Mouse (Mus musculus): ENCODE data around the gene Fsd1. TPM values are rescaled to one million over a fixed set of nuclear protein-coding genes. Genes with fewer than 3 reads are reported as not detected.
A peak's percentile ranks its signal among the peaks of the same experiment; 100 is the strongest.

Gene Fsd1
- polyA plus RNA-seq, 1 experiment from 2014 or later: 5.2 TPM

GRCm38 (mm10) chr17:56034040-56034725 lies 47.9 kb downstream of the Fsd1 start:
- Histone ChIP-seq H3K9me3 (replicated peaks; ENCODE audit: control insufficient read depth, low read length) (no peaks in the 10 kb centered on the region), H3K36me3 (ENCODE audit: control insufficient read depth, insufficient read depth, low read length) (peaks cover 6% of the 10 kb centered on the region), H3K9ac (ENCODE audit: low read depth, low read length) (no peak overlapping the region), H3K4me3 (ENCODE audit: low read depth, low read length) (no peak overlapping the region), H3K4me1 (ENCODE audit: control insufficient read depth, insufficient read depth, low read length) (peaks cover 24% of the 10 kb centered on the region), H3K4me2 (peak overlapping the region; percentile 82; the same call in 1 of the 2 replicates), H3K27me3 (ENCODE audit: control insufficient read depth, insufficient read depth, low read length) (no peaks in the 10 kb centered on the region), H3K27ac (ENCODE audit: low read depth, low read length) (no peak overlapping the region)
- ATAC-seq (replicated peaks; ENCODE audit: insufficient number of reproducible peaks, low FRiP score, low TSS enrichment): no peak
- WGBS (ENCODE audit: insufficient replicate concordance): 81% methylated on average over 7 of the region's 7 CpGs

DNA sequence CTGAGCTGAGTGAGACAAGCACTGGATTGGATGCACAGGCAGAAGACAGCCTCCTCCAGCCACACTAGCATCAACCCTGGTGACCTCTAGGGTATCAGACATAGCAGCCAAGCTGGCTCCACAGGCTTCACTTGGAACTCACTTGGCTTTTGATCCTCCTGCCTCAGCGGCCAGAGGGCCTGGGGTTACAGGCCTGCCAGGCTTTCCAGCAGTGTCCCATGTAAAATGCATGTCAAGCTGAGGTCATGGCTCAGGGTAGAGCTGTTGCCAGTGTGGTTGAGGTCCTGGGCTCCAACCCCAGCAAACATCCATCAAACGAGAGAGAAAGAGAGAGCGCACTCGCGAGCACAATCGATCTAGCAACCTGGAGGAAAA lies 48.4 kb downstream of the Fsd1 start:
- no peak for ATAC-seq (replicated peaks; ENCODE audit: insufficient number of reproducible peaks, low FRiP score, low TSS enrichment)
- H3K4me2 ChIP-seq: peak overlapping the region; percentile 82
- peak overlapping the region; percentile 46; the same call in 1 of the 2 replicates for H3K9ac ChIP-seq (ENCODE audit: low read depth, low read length)
- H3K27ac ChIP-seq (ENCODE audit: low read depth, low read length): no peak overlapping the region
- H3K9me3 ChIP-seq (replicated peaks; ENCODE audit: control insufficient read depth, low read length): no peaks in the 10 kb centered on the region
- H3K27me3 ChIP-seq (ENCODE audit: control insufficient read depth, insufficient read depth, low read length): no peaks in the 10 kb centered on the region
- peaks cover 2% of the 10 kb centered on the region for H3K36me3 ChIP-seq (ENCODE audit: control insufficient read depth, insufficient read depth, low read length)
- 88% methylated on average over 6 of the region's 6 CpGs for WGBS (ENCODE audit: insufficient replicate concordance)
- no peak overlapping the region for H3K4me3 ChIP-seq (ENCODE audit: low read depth, low read length)
- peaks cover 24% of the 10 kb centered on the region for H3K4me1 ChIP-seq (ENCODE audit: control insufficient read depth, insufficient read depth, low read length)

DNA sequence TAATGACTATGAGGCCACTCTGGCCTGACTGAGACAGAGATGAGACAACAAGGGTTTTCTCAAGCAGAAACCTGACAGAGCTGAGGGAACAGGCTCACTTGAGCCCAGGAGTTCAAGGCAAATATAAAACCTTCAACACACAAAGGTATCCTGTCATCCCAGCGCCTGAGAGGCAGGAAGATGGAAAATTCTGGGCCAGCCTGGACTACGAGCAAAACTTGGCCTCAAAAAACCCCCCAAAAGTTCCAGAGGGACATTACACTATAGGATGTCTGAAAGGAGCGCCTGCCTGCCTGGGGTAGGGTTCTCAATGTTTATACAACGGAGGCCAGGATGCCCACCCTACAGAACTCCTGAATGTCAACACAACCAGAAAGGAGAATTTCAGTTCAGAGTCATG lies 48.9 kb downstream of the Fsd1 start:
- Histone ChIP-seq H3K4me3 (ENCODE audit: low read depth, low read length) (peak overlapping the region; percentile 90), H3K4me1 (ENCODE audit: control insufficient read depth, insufficient read depth, low read length) (peaks cover 24% of the 10 kb centered on the region), H3K4me2 (peak overlapping the region; percentile 82), H3K9ac (ENCODE audit: low read depth, low read length) (peak overlapping the region; percentile 95), H3K9me3 (replicated peaks; ENCODE audit: control insufficient read depth, low read length) (no peaks in the 10 kb centered on the region), H3K36me3 (ENCODE audit: control insufficient read depth, insufficient read depth, low read length) (peaks cover 2% of the 10 kb centered on the region; the same call in 1 of the 2 replicates), H3K27me3 (ENCODE audit: control insufficient read depth, insufficient read depth, low read length) (no peaks in the 10 kb centered on the region), H3K27ac (ENCODE audit: low read depth, low read length) (no peak overlapping the region)
- 67% methylated on average over 4 of the region's 4 CpGs for WGBS (ENCODE audit: insufficient replicate concordance)
- ATAC-seq (replicated peaks; ENCODE audit: insufficient number of reproducible peaks, low FRiP score, low TSS enrichment): no peak

- peak; percentile 88 for ATAC-seq (replicated peaks; ENCODE audit: insufficient number of reproducible peaks, low FRiP score, low TSS enrichment)
- Histone ChIP-seq H3K9ac (ENCODE audit: low read depth, low read length) (peak within 1 kb of the TSS; percentile 95), H3K36me3 (ENCODE audit: control insufficient read depth, insufficient read depth, low read length) (peaks cover 2% of the 10 kb centered on the region; the same call in 1 of the 2 replicates), H3K27me3 (ENCODE audit: control insufficient read depth, insufficient read depth, low read length) (no peaks in the 10 kb centered on the region), H3K9me3 (replicated peaks; ENCODE audit: control insufficient read depth, low read length) (no peaks in the 10 kb centered on the region), H3K4me3 (ENCODE audit: low read depth, low read length) (peak within 1 kb of the TSS; percentile 90), H3K27ac (ENCODE audit: low read depth, low read length) (peak within 1 kb of the TSS; percentile 92), H3K4me2 (peak within 1 kb of the TSS; percentile 82), H3K4me1 (ENCODE audit: control insufficient read depth, insufficient read depth, low read length) (peaks cover 15% of the 10 kb centered on the region)
- WGBS (ENCODE audit: insufficient replicate concordance): under 1% methylated on average over 74 of the region's 74 CpGs
Observed at GRCm38 (mm10) chr17:56036176-56036900, 50.0 kb downstream of the Fsd1 start, which contains the start of gene Sh3gl1. Gene Sh3gl1, minus strand, starts transcription at chr17:56036635.

DNA sequence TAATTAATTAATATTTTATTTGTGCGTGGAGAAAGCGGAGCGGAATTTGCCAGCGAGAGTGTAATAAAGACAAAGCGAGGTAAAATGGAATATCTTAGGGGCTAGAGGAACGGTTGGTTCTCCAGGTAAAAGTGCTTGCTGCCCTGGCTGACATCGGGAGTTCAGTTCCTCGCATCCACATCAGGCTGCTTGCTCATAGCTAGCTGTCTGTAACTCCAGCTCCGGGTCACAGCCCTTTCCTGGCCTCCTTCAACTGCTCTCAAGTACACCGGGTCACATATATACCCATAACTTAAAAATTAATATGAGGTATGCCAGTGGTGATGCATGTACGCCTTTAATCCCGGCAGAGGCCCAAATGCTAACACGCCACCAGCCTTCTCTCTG lies 50.6 kb downstream of the Fsd1 start:
- H3K27ac ChIP-seq (ENCODE audit: low read depth, low read length): no peak overlapping the region
- H3K4me2 ChIP-seq: peak overlapping the region; percentile 82
- H3K4me1 ChIP-seq (ENCODE audit: control insufficient read depth, insufficient read depth, low read length): peaks cover 14% of the 10 kb centered on the region
- H3K9me3 ChIP-seq (replicated peaks; ENCODE audit: control insufficient read depth, low read length): no peaks in the 10 kb centered on the region
- ATAC-seq (replicated peaks; ENCODE audit: insufficient number of reproducible peaks, low FRiP score, low TSS enrichment): no peak
- H3K4me3 ChIP-seq (ENCODE audit: low read depth, low read length): peak overlapping the region; percentile 90
- peak overlapping the region; percentile 50 for H3K9ac ChIP-seq (ENCODE audit: low read depth, low read length)
- H3K27me3 ChIP-seq (ENCODE audit: control insufficient read depth, insufficient read depth, low read length): no peaks in the 10 kb centered on the region
- 36% methylated on average over 13 of the region's 13 CpGs for WGBS (ENCODE audit: insufficient replicate concordance)
- peaks cover 2% of the 10 kb centered on the region; the same call in 1 of the 2 replicates for H3K36me3 ChIP-seq (ENCODE audit: control insufficient read depth, insufficient read depth, low read length)

DNA sequence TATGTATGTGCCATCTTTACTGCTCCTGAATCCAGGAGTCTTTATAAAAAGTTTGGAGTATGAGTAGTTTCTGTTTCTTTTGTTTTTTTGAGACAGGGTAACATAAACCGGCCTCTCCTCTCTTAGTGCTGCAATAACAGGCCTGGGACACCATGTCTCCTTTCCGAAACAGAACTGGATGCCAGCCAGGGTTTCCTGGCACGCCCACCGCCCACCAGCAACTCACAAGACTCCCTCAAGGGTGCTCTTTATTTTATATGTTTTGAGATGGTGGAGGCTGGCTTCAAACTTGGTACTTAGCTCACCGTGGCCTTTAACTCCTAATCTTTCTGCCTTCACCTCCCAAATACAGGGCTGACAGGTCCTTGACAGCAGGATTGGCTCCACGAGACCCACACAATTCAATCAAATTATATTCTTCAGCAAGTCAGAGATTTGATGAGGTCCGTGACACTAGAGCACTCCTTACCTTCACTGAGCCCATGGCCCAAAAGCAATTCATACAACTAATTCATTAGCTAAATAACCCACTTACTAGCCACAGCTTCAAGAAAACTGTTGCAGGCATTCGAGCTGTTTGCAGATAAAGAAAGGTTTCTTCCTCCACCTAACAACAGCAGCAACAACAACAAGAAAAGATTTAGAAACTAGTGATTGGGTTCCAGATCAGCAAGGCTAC lies 52.4 kb downstream of the Fsd1 start:
- H3K4me2 ChIP-seq: no peak overlapping the region
- peaks cover 11% of the 10 kb centered on the region for H3K4me1 ChIP-seq (ENCODE audit: control insufficient read depth, insufficient read depth, low read length)
- H3K27me3 ChIP-seq (ENCODE audit: control insufficient read depth, insufficient read depth, low read length): no peaks in the 10 kb centered on the region
- WGBS (ENCODE audit: insufficient replicate concordance): 84% methylated on average over 8 of the region's 8 CpGs
- no peaks in the 10 kb centered on the region for H3K36me3 ChIP-seq (ENCODE audit: control insufficient read depth, insufficient read depth, low read length)
- no peak overlapping the region for H3K27ac ChIP-seq (ENCODE audit: low read depth, low read length)
- no peak for ATAC-seq (replicated peaks; ENCODE audit: insufficient number of reproducible peaks, low FRiP score, low TSS enrichment)
- no peak overlapping the region for H3K9ac ChIP-seq (ENCODE audit: low read depth, low read length)
- no peak overlapping the region for H3K4me3 ChIP-seq (ENCODE audit: low read depth, low read length)
- H3K9me3 ChIP-seq (replicated peaks; ENCODE audit: control insufficient read depth, low read length): no peaks in the 10 kb centered on the region

DNA sequence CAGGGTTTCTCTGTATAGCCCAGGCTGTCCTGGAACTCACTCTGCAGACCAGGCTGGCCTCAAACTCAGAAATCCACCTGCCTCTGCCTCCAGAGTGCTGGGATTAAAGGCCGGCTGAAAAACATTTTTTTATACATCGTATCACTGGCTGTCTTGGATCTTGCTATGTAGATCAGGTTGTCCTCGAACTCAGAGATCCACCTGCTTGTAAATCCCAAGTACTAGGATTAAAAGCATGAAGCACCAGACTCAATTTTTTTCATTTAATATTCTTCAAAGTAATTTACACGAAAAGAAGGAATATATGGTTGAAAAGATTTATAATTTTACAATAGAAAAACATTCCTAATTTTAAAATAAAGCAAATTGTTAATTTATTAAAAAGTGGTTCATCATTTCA lies 53.0 kb downstream of the Fsd1 start:
- Histone ChIP-seq H3K27ac (ENCODE audit: low read depth, low read length) (no peak overlapping the region), H3K4me3 (ENCODE audit: low read depth, low read length) (peak overlapping the region; percentile 72; the same call in 1 of the 2 replicates), H3K4me2 (peak overlapping the region; percentile 80), H3K36me3 (ENCODE audit: control insufficient read depth, insufficient read depth, low read length) (0 out of 2 replicates have a peak, but pooled peaks cover 3% of the 10 kb centered on the region), H3K9ac (ENCODE audit: low read depth, low read length) (no peak overlapping the region), H3K9me3 (replicated peaks; ENCODE audit: control insufficient read depth, low read length) (no peaks in the 10 kb centered on the region), H3K27me3 (ENCODE audit: control insufficient read depth, insufficient read depth, low read length) (no peaks in the 10 kb centered on the region), H3K4me1 (ENCODE audit: control insufficient read depth, insufficient read depth, low read length) (peaks cover 11% of the 10 kb centered on the region)
- no peak for ATAC-seq (replicated peaks; ENCODE audit: insufficient number of reproducible peaks, low FRiP score, low TSS enrichment)
- WGBS (ENCODE audit: insufficient replicate concordance): 75% methylated on average over 4 of the region's 4 CpGs

DNA sequence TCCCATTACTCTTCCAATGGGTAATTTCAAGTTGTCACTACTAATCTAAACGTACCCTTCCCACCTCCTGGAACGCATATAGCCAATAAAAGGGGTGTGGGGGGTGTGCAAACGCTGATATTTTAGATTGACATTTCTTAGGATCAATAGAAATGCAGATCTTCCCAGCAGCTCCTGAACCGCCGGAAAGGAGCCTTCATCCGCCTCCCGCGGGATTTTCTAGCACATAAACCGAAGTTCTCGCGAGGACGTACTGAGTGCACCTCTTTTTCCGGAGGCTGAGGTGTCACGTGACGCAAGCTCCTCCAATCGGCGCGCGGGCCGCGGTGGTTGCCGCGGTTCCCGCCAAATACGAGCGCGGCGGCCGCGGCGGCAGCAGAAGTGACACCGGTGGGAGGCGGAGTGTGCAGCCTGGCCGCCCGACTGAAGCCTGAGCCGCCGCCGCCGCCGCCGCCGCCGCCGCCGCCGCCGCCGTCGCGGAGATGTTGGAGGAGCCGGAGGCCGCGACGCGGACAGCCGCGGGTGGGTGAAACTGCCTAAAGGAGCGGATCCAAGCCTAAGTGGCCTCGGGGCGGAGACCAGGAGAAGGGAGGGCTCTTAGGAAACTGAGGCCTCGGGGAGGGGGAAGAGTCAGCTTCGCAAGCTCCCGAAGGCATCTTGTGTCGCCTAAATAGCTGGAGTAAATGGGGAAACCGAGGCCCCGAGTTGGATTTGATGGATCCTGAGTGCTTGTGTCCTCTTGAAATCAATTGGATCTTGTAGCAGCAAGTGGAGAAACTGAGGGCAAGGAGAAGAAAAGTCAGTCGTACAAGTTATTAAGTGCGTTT lies 53.9 kb downstream of the Fsd1 start, which contains the start of gene Chaf1a:
Chaf1a (plus strand) TSS at position 410 of the 827 bp plus-strand sequence.
- peak; percentile 79 for ATAC-seq (replicated peaks; ENCODE audit: insufficient number of reproducible peaks, low FRiP score, low TSS enrichment)
- Histone ChIP-seq H3K4me3 (ENCODE audit: low read depth, low read length) (peak within 1 kb of the TSS; percentile 72), H3K36me3 (ENCODE audit: control insufficient read depth, insufficient read depth, low read length) (0 out of 2 replicates have a peak, but pooled peaks cover 3% of the 10 kb centered on the region), H3K9ac (ENCODE audit: low read depth, low read length) (peak within 1 kb of the TSS; percentile 89), H3K4me2 (peak within 1 kb of the TSS; percentile 80), H3K9me3 (replicated peaks; ENCODE audit: control insufficient read depth, low read length) (no peaks in the 10 kb centered on the region), H3K27me3 (ENCODE audit: control insufficient read depth, insufficient read depth, low read length) (no peaks in the 10 kb centered on the region), H3K4me1 (ENCODE audit: control insufficient read depth, insufficient read depth, low read length) (peaks cover 2% of the 10 kb centered on the region; the same call in 1 of the 2 replicates), H3K27ac (ENCODE audit: low read depth, low read length) (peak within 1 kb of the TSS; percentile 90)
- WGBS (ENCODE audit: insufficient replicate concordance): under 1% methylated on average over 68 of the region's 68 CpGs
